Mouse (Mus musculus) midbrain, postnatal 0 days (tissue): ENCODE data around the gene B3gnt2. TPM values are rescaled to one million over a fixed set of nuclear protein-coding genes. Genes with fewer than 3 reads are reported as not detected.
"Not testable (repeated sequence)": the region's sequence is repeated elsewhere in the genome, so short reads cannot be mapped to it uniquely, and the experiment has no call there.

Experiments used
- ATAC-seq: fragments of 200-750 bp; cut with Nextera tagmentation; 2 replicates; pipeline ENCODE4 v1.8.0; 2017; ENCODE audit warnings: moderate number of reproducible peaks, mild to moderate bottlenecking, moderate TSS enrichment, moderate library complexity; ENCODE audit not compliant: low FRiP score
- DNase-seq: peaks from one replicate; pipeline ENCODE4 v3.0.0-alpha.2; 2015; ENCODE audit warnings: low spot score
- H3K27ac ChIP-seq: fragments of 300-500 bp; sonication (generic); 2 replicates; pipeline ENCODE4 v1.5.1; 2014; ENCODE audit warnings: low read depth, mild to moderate bottlenecking, low read length, mixed read lengths
- H3K27me3 ChIP-seq: fragments of 300-500 bp; sonication (generic); 2 replicates; pipeline ENCODE4 v1.6.1; 2014; ENCODE audit warnings: low read length, control low read depth, mixed read lengths; ENCODE audit not compliant: insufficient read depth
- H3K36me3 ChIP-seq: fragments of 300-500 bp; sonication (generic); 2 replicates; pipeline ENCODE4 v1.6.1; 2014; ENCODE audit warnings: low read length, control low read depth, mixed read lengths; ENCODE audit not compliant: insufficient read depth
- H3K4me1 ChIP-seq: fragments of 300-500 bp; sonication (generic); 2 replicates; pipeline ENCODE4 v1.6.1; 2014; ENCODE audit warnings: mild to moderate bottlenecking, control low read depth, antibody characterized with exemption, low read length, mixed read lengths; ENCODE audit not compliant: insufficient read depth
- H3K4me2 ChIP-seq: fragments of 300-500 bp; sonication (generic); 2 replicates; pipeline ENCODE4 v1.6.1; 2014; ENCODE audit warnings: low read depth, mild to moderate bottlenecking, low read length, mixed read lengths; ENCODE audit not compliant: poor library complexity, severe bottlenecking
- H3K4me3 ChIP-seq: fragments of 300-500 bp; sonication (generic); 2 replicates; pipeline ENCODE4 v1.5.1; 2014; ENCODE audit warnings: low read depth, mild to moderate bottlenecking, low read length, moderate library complexity
- H3K9ac ChIP-seq: fragments of 300-500 bp; sonication (generic); replicated peaks from 2 replicates; pipeline ENCODE4 v1.6.1; 2014; ENCODE audit warnings: mild to moderate bottlenecking, low read length, moderate library complexity, mixed read lengths; ENCODE audit not compliant: poor library complexity, severe bottlenecking
- H3K9me3 ChIP-seq: fragments of 300-500 bp; sonication (generic); 2 replicates; pipeline ENCODE4 v1.6.1; 2016; ENCODE audit warnings: low read length, control low read depth
- CTCF ChIP-seq: IDR thresholded peaks from 2 replicates; pipeline ENCODE4 v1.5.1; 2016; ENCODE audit warnings: antibody characterized with exemption, mild to moderate bottlenecking
- WGBS: fragments of 180-500 bp; shearing (Covaris S2); extraction: QIAGEN DNeasy Blood & Tissue Kit; methylation state at CpG from one replicate; pipeline ENCODE4 v1.1.7; 2014; 5-methylcytosine and 5-hydroxymethylcytosine counted together
- polyA plus RNA-seq: library from polyadenylated mRNA; unstranded; fragments of >200 nt; fragmentation: Nextera tagmentation; extraction: Ambion mirVana; gene quantifications from 2 replicates; pipeline ENCODE4 v1.2.1, GENCODE M21; 2015
- total RNA-seq: library from RNA; depleted of rRNA; stranded (reverse); fragments of >200 nt; gene quantifications from 2 replicates; pipeline ENCODE4 v1.2.3, GENCODE M21; 2014

Gene B3gnt2
- total and polyA plus RNA-seq, 2 experiments from 2014 or later: 2.0 to 6.2 TPM

- Histone ChIP-seq H3K27me3 (no peaks in the 10 kb centered on the region), H3K27ac (no peak overlapping the region), H3K9me3 (no peaks in the 10 kb centered on the region), H3K4me1 (no peaks in the 10 kb centered on the region), H3K9ac (no peak overlapping the region), H3K4me2 (no peak overlapping the region), H3K36me3 (no peaks in the 10 kb centered on the region), H3K4me3 (no peak overlapping the region)
- 88% methylated on average over 7 of the region's 7 CpGs for WGBS
- no peak for ATAC-seq
- no peak for TF ChIP-seq CTCF
- DNase-seq: no peak
Measured at GRCm38 (mm10) chr11:22736521-22737225, 124.1 kb downstream of the B3gnt2 start.

- ATAC-seq, H3K4me3 ChIP-seq, H3K27me3 ChIP-seq, H3K27ac ChIP-seq, H3K4me2 ChIP-seq, H3K4me1 ChIP-seq, DNase-seq, H3K36me3 ChIP-seq, H3K9me3 ChIP-seq, H3K9ac ChIP-seq: not testable (repeated sequence)
- 73% methylated on average over 5 of the region's 5 CpGs for WGBS
Measured at GRCm38 (mm10) chr11:22735128-22735527, 125.6 kb downstream of the B3gnt2 start.

GRCm38 (mm10) chr11:22733936-22734335 is 126.8 kb downstream of the B3gnt2 start:
- H3K27me3 ChIP-seq: no peaks in the 10 kb centered on the region
- H3K4me2 ChIP-seq: no peak overlapping the region
- no peaks in the 10 kb centered on the region for H3K4me1 ChIP-seq
- ATAC-seq (no peak), DNase-seq (no peak)
- H3K4me3 ChIP-seq: no peak overlapping the region
- no peaks in the 10 kb centered on the region for H3K9me3 ChIP-seq
- no peak for TF ChIP-seq CTCF
- H3K27ac ChIP-seq: no peak overlapping the region
- 95% methylated on average over 6 of the region's 6 CpGs for WGBS
- no peak overlapping the region for H3K9ac ChIP-seq
- H3K36me3 ChIP-seq: no peaks in the 10 kb centered on the region

GRCm38 (mm10) chr11:22732907-22733306 is 127.9 kb downstream of the B3gnt2 start:
- H3K9ac ChIP-seq: no peak overlapping the region
- H3K9me3 ChIP-seq: no peaks in the 10 kb centered on the region
- WGBS: 83% methylated on average over 4 of the region's 4 CpGs
- no peak overlapping the region for H3K4me3 ChIP-seq
- no peak overlapping the region for H3K4me2 ChIP-seq
- DNase-seq (no peak), ATAC-seq (no peak)
- H3K4me1 ChIP-seq: no peaks in the 10 kb centered on the region
- H3K27ac ChIP-seq: no peak overlapping the region
- H3K27me3 ChIP-seq: no peaks in the 10 kb centered on the region
- H3K36me3 ChIP-seq: no peaks in the 10 kb centered on the region
- no peak for TF ChIP-seq CTCF

- WGBS: 98% methylated on average over 2 of the region's 2 CpGs
Measured at GRCm38 (mm10) chr11:22723096-22723495, 137.7 kb downstream of the B3gnt2 start.

GRCm38 (mm10) chr11:22720096-22720495 is 140.7 kb downstream of the B3gnt2 start:
- no peak overlapping the region for H3K4me2 ChIP-seq
- no peaks in the 10 kb centered on the region for H3K9me3 ChIP-seq
- H3K27me3 ChIP-seq: no peaks in the 10 kb centered on the region
- DNase-seq (no peak), ATAC-seq (no peak)
- H3K27ac ChIP-seq: no peak overlapping the region
- no peak overlapping the region for H3K9ac ChIP-seq
- H3K4me3 ChIP-seq: no peak overlapping the region
- WGBS: 69% methylated on average over 2 of the region's 2 CpGs
- H3K36me3 ChIP-seq: no peaks in the 10 kb centered on the region
- TF ChIP-seq CTCF: no peak
- no peaks in the 10 kb centered on the region for H3K4me1 ChIP-seq

More at GRCm38 (mm10) chr11:22723096-22723495, 137.7 kb downstream of the B3gnt2 start:
- Histone ChIP-seq H3K27ac (no peak overlapping the region), H3K27me3 (no peaks in the 10 kb centered on the region), H3K4me1 (no peaks in the 10 kb centered on the region), H3K36me3 (no peaks in the 10 kb centered on the region), H3K4me3 (no peak overlapping the region), H3K9me3 (no peaks in the 10 kb centered on the region), H3K9ac (no peak overlapping the region), H3K4me2 (no peak overlapping the region)
- ATAC-seq (no peak), DNase-seq (no peak)
- TF ChIP-seq CTCF: no peak
